Mouse (Mus musculus) CH12.LX (cell line): Measurements from ENCODE around the gene Dip2b. TPM values are rescaled to one million over a fixed set of nuclear protein-coding genes. Genes with fewer than 3 reads are reported as not detected.

Experiments
- DNase-seq: peaks from one replicate; pipeline ENCODE4 v3.0.0-alpha.2; 2013; ENCODE audit errors: extremely low read depth
- H3K27ac ChIP-seq: 2 replicates; pipeline ENCODE4 v1.5.1; 2012; ENCODE audit warnings: low read depth, mild to moderate bottlenecking, control low read depth, moderate library complexity; ENCODE audit not compliant: insufficient read depth
- H3K27me3 ChIP-seq: replicated peaks from 2 replicates; pipeline ENCODE3; 2012; ENCODE audit warnings: inconsistent platforms
- H3K36me3 ChIP-seq, 2 experiments: replicated peaks in 1 of 2; 2 replicates each; pipeline versions ENCODE3 to v1.6.1; 2012; ENCODE audit warnings: inconsistent platforms in 1 of 2, low read length in 1 of 2, mild to moderate bottlenecking in 1 of 2, mixed read lengths in 1 of 2, moderate library complexity in 1 of 2; ENCODE audit not compliant: control insufficient read depth in 1 of 2, insufficient read depth in 1 of 2
- H3K4me1 ChIP-seq, 2 experiments: 2 replicates each; pipeline ENCODE4 v1.6.1; 2012; ENCODE audit warnings: inconsistent platforms in 1 of 2, moderate library complexity in 1 of 2; ENCODE audit not compliant: insufficient read depth in 2 of 2, control insufficient read depth in 1 of 2
- H3K4me2 ChIP-seq: 2 replicates; pipeline ENCODE4 v1.6.1; 2012; ENCODE audit warnings: low read depth, mild to moderate bottlenecking, control low read depth; ENCODE audit not compliant: poor library complexity, insufficient read depth, severe bottlenecking
- H3K4me3 ChIP-seq, 3 experiments: fragments of 150-350 bp in 1 of 3; sonication (generic) in 1 of 3; replicated peaks in 1 of 3; 2 replicates each; pipeline versions ENCODE3 to v1.5.1; 2011 to 2012; ENCODE audit warnings: low read depth in 2 of 3, low read length in 2 of 3, mild to moderate bottlenecking in 2 of 3, moderate library complexity in 2 of 3, control low read depth in 1 of 3, improper control_type of control experiment in 1 of 3, inconsistent platforms in 1 of 3, mixed read lengths in 1 of 3; ENCODE audit not compliant: poor library complexity in 1 of 3
- H3K79me2 ChIP-seq: replicated peaks from 2 replicates; pipeline ENCODE4 v1.6.1; 2012; ENCODE audit warnings: mild to moderate bottlenecking, moderate library complexity; ENCODE audit not compliant: control insufficient read depth, poor library complexity, insufficient read depth, severe bottlenecking; ENCODE audit errors: extremely low read depth
- H3K9ac ChIP-seq: 2 replicates; pipeline ENCODE4 v1.6.1; 2012; ENCODE audit warnings: low read depth, mild to moderate bottlenecking, control low read depth, moderate library complexity; ENCODE audit not compliant: insufficient read depth
- H3K9me3 ChIP-seq: replicated peaks from 2 replicates; pipeline ENCODE3; 2012; ENCODE audit warnings: low read length, inconsistent platforms, mixed read lengths
- CTCF ChIP-seq, 2 experiments: IDR thresholded peaks in 1 of 2; conservative IDR thresholded peaks in 1 of 2; 2 replicates each; pipeline ENCODE4 v1.5.1; 2011 to 2012; ENCODE audit warnings: low read depth in 2 of 2, low read length in 2 of 2, improper control_type of control experiment in 1 of 2, inconsistent platforms in 1 of 2, mild to moderate bottlenecking in 1 of 2, moderate library complexity in 1 of 2
- GABPA ChIP-seq: IDR thresholded peaks from 2 replicates; pipeline ENCODE4 v1.6.1; 2012; ENCODE audit warnings: low read depth, low read length, improper control_type of control experiment, inconsistent platforms; ENCODE audit not compliant: insufficient replicate concordance
- JUN ChIP-seq: IDR thresholded peaks from 2 replicates; pipeline ENCODE4 v1.6.1; 2011; ENCODE audit warnings: low read depth, mild to moderate bottlenecking, low read length, improper control_type of control experiment, moderate library complexity; ENCODE audit not compliant: insufficient read depth
- KAT2A ChIP-seq: IDR thresholded peaks from 2 replicates; pipeline ENCODE4 v1.6.1; 2012; ENCODE audit warnings: low read length, improper control_type of control experiment, inconsistent platforms; ENCODE audit not compliant: insufficient replicate concordance
- MAZ ChIP-seq: IDR thresholded peaks from 2 replicates; pipeline ENCODE4 v1.6.1; 2012; ENCODE audit warnings: low read depth, mild to moderate bottlenecking, inconsistent platforms, low read length, improper control_type of control experiment, moderate library complexity
- MXI1 ChIP-seq: IDR thresholded peaks from 2 replicates; pipeline ENCODE4 v1.6.1; 2011; ENCODE audit warnings: mild to moderate bottlenecking, low read depth, low read length, improper control_type of control experiment
- NRF1 ChIP-seq: IDR thresholded peaks from 2 replicates; pipeline ENCODE4 v1.6.1; 2014; ENCODE audit warnings: low read depth, mild to moderate bottlenecking, inconsistent platforms, low read length, improper control_type of control experiment, moderate library complexity
- POLR2A ChIP-seq: IDR thresholded peaks from 2 replicates; pipeline ENCODE4 v1.6.1; 2011; ENCODE audit warnings: low read depth, mild to moderate bottlenecking, improper control_type of control experiment, low read length
- RAD21 ChIP-seq: IDR thresholded peaks from 2 replicates; pipeline ENCODE4 v1.6.1; 2011; ENCODE audit warnings: low read depth, mild to moderate bottlenecking, low read length, improper control_type of control experiment, moderate library complexity
- TCF12 ChIP-seq: IDR thresholded peaks from 2 replicates; pipeline ENCODE4 v1.6.1; 2014; ENCODE audit warnings: low read depth, mild to moderate bottlenecking, inconsistent platforms, low read length, improper control_type of control experiment
- ZMIZ1 ChIP-seq: IDR thresholded peaks from 2 replicates; pipeline ENCODE4 v1.6.1; 2012; ENCODE audit warnings: low read depth, mild to moderate bottlenecking, inconsistent platforms, low read length, improper control_type of control experiment
- dilution Hi-C: fragments of 300-500 bp; cut with MboI; formaldehyde crosslinking; loops from 2 replicates; pipeline ENCODE4 v1.14.3; 2020; ENCODE audit warnings: low sequenced_read_pairs; ENCODE audit not compliant: extremely low pct_unique_long_range_greater_than_20kb, extremely low pct_ligation_motif_present
- in situ Hi-C: fragments of 300-500 bp; cut with MboI; formaldehyde crosslinking; loops from 3 replicates; pipeline ENCODE4 v1.14.3; 2019; ENCODE audit warnings: low sequenced_read_pairs, low pct_ligation_motif_present, low pct_unique_long_range_greater_than_20kb, mixed read lengths
- polyA plus RNA-seq: library from polyadenylated mRNA; unstranded; fragments of >175 nt; gene quantifications from 2 replicates; pipeline ENCODE4 v1.2.1, GENCODE M21; 2012; ENCODE audit warnings: low read depth; ENCODE audit not compliant: insufficient read length
- total RNA-seq, 2 experiments: library from RNA; depleted of rRNA; stranded (reverse); fragments of 300-350 nt in 1 of 2; fragments of >200 nt in 1 of 2; gene quantifications; 2 replicates each; pipeline ENCODE4 v1.2.3; 2012 to 2014

Gene Dip2b
- total and polyA plus RNA-seq, 3 experiments: 15.7 to 18.2 (median 16.7) TPM

GRCm38 (mm10) chr15:100113343-100114275 is 75.1 kb downstream of the Dip2b start:
- H3K4me1 ChIP-seq: peaks cover 0 to 44% of the 10 kb centered on the region in 2 experiments; a peak in 3 of 4 replicates
- no peaks in the 10 kb centered on the region for H3K27me3 ChIP-seq
- no peak overlapping the region for H3K4me2 ChIP-seq
- DNase-seq: no peak
- H3K9ac ChIP-seq: no peak overlapping the region
- dilution Hi-C loops: no loop called here
- H3K36me3 ChIP-seq: peaks cover 8 to 38% of the 10 kb centered on the region in 2 experiments
- in situ Hi-C loops: no loop called here
- H3K27ac ChIP-seq: no peak overlapping the region
- H3K79me2 ChIP-seq: 0 out of 2 replicates have a peak, but pooled peaks cover 3% of the 10 kb centered on the region
- H3K9me3 ChIP-seq: no peaks in the 10 kb centered on the region
- TF ChIP-seq NRF1 (no peak), TCF12 (no peak), KAT2A (no peak), ZMIZ1 (no peak), JUN (no peak), CTCF (conservative IDR thresholded peaks at IDR 0.05 in 1 of 2, IDR thresholded peaks at IDR 0.05 in 1 of 2; ENCODE audit: low read depth in 2 of 2, low read length in 2 of 2) (no peak), RAD21 (no peak)
- no peak overlapping the region for H3K4me3 ChIP-seq

GRCm38 (mm10) chr15:100115416-100115815 is 77.0 kb downstream of the Dip2b start:
- Histone ChIP-seq H3K9ac (no peak overlapping the region), H3K79me2 (0 out of 2 replicates have a peak, but pooled peaks cover 3% of the 10 kb centered on the region), H3K9me3 (no peaks in the 10 kb centered on the region), H3K4me2 (no peak overlapping the region), H3K4me1 (peaks cover 0 to 47% of the 10 kb centered on the region in 2 experiments; a peak in 3 of 4 replicates), H3K4me3 (no peak overlapping the region), H3K27me3 (no peaks in the 10 kb centered on the region), H3K36me3 (peaks cover 8 to 42% of the 10 kb centered on the region in 2 experiments), H3K27ac (no peak overlapping the region)
- dilution Hi-C loops: no loop called here
- in situ Hi-C loops: no loop called here
- TF ChIP-seq POLR2A: no peak
- no peak for DNase-seq

- no peak overlapping the region for H3K9ac ChIP-seq
Observed at GRCm38 (mm10) chr15:100116325-100116724, 77.9 kb downstream of the Dip2b start.

More at GRCm38 (mm10) chr15:100116325-100116724, 77.9 kb downstream of the Dip2b start:
- H3K79me2 ChIP-seq: 0 out of 2 replicates have a peak, but pooled peaks cover 3% of the 10 kb centered on the region
- peaks cover 8 to 51% of the 10 kb centered on the region in 2 experiments for H3K36me3 ChIP-seq
- in situ Hi-C loops (no loop called here), dilution Hi-C loops (no loop called here)
- no peaks in the 10 kb centered on the region for H3K27me3 ChIP-seq
- H3K27ac ChIP-seq: no peak overlapping the region
- H3K4me3 ChIP-seq: no peak overlapping the region
- TF ChIP-seq GABPA (no peak), MAZ (no peak), MXI1 (no peak)
- no peak for DNase-seq
- no peak overlapping the region for H3K4me2 ChIP-seq
- no peaks in the 10 kb centered on the region for H3K9me3 ChIP-seq
- H3K4me1 ChIP-seq: peaks cover 0 to 47% of the 10 kb centered on the region in 2 experiments; a peak in 3 of 4 replicates
